Mouse (Mus musculus): ENCODE results near the gene Tlr6. TPM values are rescaled to one million over a fixed set of nuclear protein-coding genes. Genes with fewer than 3 reads are reported as not detected.

Tlr6 gene
- 11.5 to 12.7 TPM (median 12.2 TPM) in 3 replicates for total RNA-seq (2017)

DNA sequence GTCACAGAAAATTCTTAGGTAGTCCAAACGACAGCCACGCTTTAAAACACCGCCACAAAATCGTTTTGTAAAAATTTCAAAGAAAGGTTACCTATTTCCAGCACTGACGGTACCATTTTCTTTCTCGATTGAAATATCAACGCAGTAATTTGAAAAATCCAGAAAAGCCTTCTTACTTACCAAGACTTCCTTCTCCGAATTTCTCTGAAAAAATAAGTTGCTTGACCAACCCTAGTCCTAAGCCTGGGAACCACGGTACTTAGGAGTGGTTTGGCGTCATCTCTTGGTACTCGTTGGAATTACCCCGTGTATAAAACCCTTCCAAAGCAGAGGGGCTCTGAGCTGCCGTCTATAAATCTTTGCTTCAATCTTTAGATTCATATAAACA is at the start of gene Tlr6:
Tlr6 (minus strand) TSS at position 255 of the 388 bp plus-strand sequence.
- no peak for ATAC-seq (replicated peaks; ENCODE audit: insufficient number of reproducible peaks, low FRiP score, low TSS enrichment, poor library complexity, severe bottlenecking)

DNA sequence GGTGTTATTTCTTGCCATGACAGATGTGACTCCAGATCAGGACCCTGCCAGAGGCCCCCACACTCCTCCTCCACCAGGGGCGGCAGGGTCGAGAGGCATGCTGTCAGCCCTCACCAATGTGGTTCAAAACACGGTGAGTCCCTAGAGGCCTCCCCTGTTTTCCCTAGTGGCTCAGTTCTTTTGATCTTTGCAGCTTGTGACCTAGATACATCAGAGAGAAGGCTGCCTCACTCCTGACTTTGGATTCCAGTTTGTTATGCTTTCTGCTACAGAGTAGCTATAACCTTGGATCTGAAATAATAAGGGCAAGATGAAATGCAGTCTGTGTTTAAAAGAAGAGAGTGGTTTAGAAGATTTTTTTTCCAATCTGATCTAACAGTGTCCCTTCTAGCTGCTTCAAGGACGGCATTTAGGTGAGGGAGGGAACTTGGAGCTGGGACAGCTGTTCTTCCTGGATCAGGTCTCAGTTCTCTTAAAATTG is 46.2 kb upstream of the Tlr6 start:
- 0 out of 2 replicates have a peak, but pooled peaks have one; percentile 40 for ATAC-seq (replicated peaks; ENCODE audit: insufficient number of reproducible peaks, low FRiP score, low TSS enrichment, poor library complexity, severe bottlenecking)

DNA sequence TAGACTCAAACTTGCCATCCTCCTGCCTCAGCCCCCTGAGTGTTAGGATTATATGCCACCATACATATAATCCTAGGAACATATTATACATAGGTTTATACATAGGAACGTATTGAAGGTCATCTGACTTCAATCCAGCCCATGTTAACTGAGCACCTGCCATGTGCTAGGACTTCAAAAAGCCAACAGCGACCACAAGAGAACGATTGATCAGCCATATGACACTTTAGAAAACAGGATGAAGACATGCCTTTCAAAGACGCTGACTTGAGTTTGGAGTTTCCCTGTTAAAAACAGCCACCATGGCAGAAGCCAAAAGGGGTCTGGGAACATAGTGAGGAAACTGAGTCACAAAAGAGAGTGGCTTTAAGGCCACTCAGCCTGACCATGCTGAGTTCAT is 45.4 kb upstream of the Tlr6 start:
- ATAC-seq (replicated peaks; ENCODE audit: insufficient number of reproducible peaks, low FRiP score, low TSS enrichment, poor library complexity, severe bottlenecking): no peak

DNA sequence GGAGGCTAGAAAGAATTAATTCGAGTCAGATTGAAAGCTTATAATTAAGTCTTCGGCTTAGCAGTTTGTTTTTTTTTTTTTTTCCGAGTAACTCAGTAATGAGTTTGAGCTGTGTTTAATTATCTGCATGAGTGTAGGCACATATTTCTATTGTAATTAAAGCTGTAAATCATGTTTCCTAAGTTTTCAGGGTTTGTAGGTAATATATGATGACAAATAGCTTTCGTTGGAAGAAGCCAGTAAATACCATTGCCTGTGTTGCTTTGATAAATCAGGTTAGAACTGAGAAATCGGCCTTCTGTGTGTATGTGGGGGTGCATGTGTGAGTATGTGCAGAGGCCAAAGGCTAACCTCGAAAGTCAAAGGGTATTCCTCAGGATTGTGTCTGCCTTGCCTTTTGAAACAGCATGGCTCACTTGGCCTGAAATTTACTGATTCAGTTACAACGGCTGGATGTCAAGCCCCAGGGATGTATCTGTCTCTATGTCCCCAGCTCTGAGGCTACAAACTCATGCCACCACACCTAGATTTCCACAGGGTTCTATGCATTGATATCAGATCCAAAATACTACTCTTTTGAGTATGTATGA is 44.1 kb upstream of the Tlr6 start:
- ATAC-seq (replicated peaks; ENCODE audit: insufficient number of reproducible peaks, low FRiP score, low TSS enrichment, poor library complexity, severe bottlenecking): no peak

DNA sequence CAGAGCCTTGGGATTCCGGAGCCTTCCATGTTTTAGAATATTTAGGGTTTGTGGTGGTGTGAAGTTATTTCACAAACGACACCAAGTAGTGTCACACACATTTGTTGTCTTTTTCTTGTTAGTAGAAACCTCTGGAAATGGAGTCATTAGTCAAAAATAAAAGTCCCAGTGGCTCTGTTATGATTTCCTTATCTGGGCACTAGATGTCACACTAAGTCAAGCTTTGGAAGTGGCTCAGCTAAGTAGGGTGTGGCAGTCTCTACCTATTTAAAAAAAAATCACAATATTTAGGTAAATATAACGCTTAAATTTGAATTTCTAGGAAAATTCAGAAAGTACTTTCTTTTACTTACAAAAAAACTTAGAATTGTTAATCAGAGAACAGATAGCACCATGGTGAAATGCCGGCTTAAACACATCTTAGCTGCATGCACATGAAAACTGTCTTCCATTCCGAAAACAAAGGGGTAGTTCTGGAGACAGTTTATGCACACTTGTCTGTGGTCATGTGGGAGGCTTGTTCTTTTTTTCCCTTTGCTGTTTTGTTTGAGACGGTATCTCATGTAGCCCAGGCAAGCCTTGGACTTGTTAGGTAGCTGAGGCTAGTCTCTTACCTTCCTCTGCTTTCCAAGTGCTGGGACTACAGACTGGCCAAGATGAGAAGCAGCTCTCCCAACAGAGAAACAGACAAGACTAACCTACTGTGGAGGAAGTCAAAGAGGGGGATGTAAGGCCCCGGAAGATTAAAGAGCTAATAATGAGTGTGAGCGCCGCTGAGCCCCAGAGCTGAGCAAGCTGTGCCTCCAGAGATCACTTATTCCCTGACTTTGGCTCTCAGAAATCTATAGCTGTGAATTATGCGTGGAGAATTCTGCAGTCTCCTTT is 43.3 kb upstream of the Tlr6 start:
- ATAC-seq (replicated peaks; ENCODE audit: insufficient number of reproducible peaks, low FRiP score, low TSS enrichment, poor library complexity, severe bottlenecking): no peak

DNA sequence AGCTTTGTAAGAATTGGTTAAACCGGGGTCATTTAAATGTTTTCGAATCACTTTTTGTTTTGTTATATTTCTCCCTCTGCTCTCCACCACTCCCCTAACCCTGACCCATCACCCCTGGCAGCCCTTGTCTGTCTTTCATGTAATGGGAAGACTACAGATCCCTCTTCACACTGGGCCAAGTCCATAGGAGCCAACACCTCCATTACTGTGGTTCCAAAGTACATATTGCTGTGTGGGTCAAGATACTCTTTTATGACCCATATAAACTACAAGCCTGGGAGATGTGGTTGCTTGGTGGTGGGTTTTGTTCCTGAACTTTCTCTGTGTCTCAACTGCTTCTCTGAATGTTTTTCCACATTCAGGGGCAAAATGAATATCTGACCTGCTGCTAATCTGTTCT is 35.5 kb upstream of the Tlr6 start:
- ATAC-seq (replicated peaks; ENCODE audit: insufficient number of reproducible peaks, low FRiP score, low TSS enrichment, poor library complexity, severe bottlenecking): no peak

DNA sequence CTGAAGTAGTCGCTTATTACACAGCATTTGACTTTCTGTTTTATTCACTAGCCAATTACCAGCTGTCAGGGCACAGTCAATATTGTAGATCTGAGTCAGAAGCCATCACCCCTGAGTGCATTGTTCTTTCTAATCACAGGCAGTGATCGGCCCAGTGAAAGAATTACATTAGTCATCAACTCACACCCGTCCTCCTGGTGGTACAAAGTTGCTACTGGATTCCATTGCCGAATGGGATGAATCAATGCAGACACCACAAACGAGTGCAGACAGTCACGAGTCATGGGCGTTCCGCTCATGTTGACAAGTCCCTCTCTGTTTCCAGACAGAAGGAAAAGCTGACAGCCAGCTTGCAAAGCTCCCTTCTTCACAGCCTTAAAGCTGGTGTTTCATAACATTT is 32.6 kb upstream of the Tlr6 start:
- no peak for ATAC-seq (replicated peaks; ENCODE audit: insufficient number of reproducible peaks, low FRiP score, low TSS enrichment, poor library complexity, severe bottlenecking)

DNA sequence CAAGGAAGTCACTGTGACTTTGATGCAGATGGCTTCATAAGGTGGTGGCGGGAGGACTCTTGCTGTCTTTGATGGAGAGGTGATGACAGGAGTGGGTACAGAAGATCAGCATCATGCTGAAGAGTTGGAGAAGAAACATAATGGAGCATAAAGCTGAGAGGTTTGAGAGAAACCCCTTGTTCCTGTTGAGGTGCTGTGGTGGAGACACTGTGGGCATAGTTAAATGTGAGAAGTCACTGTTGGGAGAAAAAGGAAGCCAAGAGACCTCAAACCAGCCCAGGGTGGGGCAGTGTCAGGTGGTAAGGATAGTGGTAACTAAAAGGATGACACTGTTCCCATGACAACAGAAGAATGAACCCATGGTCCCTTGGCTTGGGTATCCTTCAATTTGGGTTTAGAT is 30.0 kb upstream of the Tlr6 start:
- peak; percentile 91 for ATAC-seq (replicated peaks; ENCODE audit: insufficient number of reproducible peaks, low FRiP score, low TSS enrichment, poor library complexity, severe bottlenecking)

DNA sequence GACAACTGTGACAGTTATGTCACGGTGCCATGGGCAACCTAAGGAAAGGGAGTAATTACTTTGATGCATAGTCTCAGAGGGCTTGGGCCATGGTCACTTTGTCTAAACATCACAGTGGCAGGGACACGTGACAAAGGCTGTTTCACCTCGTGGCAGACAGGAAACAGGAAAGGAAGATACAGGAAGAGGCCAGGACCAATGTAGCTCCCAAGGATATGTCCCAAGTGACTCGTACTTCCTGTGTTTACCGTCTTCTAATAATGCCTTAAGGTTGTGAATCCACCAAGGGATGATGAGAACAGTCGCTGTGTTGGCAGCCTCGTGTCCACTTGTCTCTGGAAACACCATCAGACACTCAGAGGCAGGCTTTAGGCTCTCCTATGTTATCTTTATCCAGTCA is 26.1 kb upstream of the Tlr6 start:
- no peak for ATAC-seq (replicated peaks; ENCODE audit: insufficient number of reproducible peaks, low FRiP score, low TSS enrichment, poor library complexity, severe bottlenecking)

DNA sequence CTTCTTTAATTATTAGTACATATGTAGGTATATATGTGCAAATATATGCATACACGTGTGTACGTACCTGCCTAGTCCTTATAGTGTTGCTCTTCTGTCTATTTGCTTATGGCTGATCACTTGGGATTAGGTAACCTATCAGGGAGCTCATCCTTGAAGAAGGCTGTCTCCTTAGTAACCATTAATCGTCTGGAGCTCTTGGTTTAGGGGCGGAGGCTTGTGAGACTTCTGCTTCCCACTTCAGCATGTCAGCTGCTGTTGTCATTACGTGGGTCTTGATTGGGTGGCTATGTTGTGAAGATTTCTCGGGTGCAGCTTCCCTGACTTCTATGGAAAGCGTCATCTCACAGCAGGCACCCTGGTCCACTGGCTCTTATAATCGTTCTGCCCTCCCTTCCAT is 17.2 kb upstream of the Tlr6 start:
- no peak for ATAC-seq (replicated peaks; ENCODE audit: insufficient number of reproducible peaks, low FRiP score, low TSS enrichment, poor library complexity, severe bottlenecking)

DNA sequence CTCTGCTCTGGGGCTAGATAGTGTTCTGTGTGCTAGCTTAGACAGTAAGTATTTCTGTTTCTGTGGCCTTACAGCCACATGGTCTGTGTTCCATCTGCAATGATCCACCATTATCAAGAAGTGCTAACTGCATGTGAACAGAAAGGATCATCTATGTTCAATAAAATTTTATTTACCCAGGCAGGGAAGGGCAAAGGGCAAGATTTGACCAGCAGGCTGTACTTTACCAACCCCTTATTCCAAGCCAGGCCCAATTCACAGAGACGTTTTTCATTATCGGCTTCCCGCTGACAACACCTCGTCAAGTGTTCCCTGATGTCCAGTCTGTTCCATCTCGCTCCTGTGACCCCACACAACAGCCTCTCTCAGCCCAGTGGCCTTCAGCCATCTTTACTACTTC is 15.2 kb upstream of the Tlr6 start:
- ATAC-seq (replicated peaks; ENCODE audit: insufficient number of reproducible peaks, low FRiP score, low TSS enrichment, poor library complexity, severe bottlenecking): no peak

DNA sequence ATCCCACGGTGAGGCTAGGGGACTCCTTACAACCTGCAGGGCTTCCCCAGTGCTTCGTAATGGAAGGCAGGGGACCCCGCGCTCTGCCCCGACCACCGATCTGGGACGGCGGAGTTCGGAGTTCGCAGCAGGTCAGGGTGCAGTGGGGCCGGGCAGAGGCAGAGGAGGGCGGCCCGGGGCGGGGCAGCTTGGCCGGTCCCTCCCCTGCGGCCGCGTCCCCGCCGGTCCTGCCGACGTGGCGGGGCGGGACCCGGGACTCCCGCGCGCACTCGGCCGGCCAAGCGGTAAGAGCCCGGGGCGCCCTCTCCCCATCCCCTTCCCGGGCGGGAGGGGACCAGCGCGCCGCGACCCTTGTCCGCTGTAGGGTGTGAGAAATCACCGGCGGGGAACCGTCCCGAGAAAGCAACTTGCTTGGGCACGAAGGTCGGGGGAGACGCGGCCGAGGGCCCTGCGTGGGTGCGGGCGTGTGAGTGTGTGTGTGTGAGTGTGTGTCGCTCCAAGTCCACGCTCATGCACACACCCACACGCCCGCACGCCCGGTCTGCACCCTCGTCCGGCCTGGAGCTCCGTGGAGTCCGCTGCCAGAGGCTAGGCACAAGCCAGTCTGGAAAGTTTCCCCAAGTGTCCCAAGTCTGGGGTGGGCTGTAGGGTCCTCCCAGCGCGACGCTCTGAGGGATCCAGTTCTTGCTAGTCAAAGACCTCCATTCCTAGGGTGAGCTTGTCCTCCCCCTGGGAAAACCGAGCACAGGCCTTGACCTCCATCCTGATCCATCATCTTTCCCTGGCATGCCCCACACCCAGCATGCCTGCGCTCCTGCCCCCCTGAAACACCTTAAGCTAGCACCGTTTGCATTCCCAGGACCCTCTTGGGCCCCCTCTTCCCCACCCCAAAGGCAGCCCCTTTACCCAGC is 10.2 kb upstream of the Tlr6 start, which contains the start of gene Fam114a1:
Fam114a1 (plus strand) TSS at position 211 of the 911 bp plus-strand sequence.
- peak; percentile 72 for ATAC-seq (replicated peaks; ENCODE audit: insufficient number of reproducible peaks, low FRiP score, low TSS enrichment, poor library complexity, severe bottlenecking)

DNA sequence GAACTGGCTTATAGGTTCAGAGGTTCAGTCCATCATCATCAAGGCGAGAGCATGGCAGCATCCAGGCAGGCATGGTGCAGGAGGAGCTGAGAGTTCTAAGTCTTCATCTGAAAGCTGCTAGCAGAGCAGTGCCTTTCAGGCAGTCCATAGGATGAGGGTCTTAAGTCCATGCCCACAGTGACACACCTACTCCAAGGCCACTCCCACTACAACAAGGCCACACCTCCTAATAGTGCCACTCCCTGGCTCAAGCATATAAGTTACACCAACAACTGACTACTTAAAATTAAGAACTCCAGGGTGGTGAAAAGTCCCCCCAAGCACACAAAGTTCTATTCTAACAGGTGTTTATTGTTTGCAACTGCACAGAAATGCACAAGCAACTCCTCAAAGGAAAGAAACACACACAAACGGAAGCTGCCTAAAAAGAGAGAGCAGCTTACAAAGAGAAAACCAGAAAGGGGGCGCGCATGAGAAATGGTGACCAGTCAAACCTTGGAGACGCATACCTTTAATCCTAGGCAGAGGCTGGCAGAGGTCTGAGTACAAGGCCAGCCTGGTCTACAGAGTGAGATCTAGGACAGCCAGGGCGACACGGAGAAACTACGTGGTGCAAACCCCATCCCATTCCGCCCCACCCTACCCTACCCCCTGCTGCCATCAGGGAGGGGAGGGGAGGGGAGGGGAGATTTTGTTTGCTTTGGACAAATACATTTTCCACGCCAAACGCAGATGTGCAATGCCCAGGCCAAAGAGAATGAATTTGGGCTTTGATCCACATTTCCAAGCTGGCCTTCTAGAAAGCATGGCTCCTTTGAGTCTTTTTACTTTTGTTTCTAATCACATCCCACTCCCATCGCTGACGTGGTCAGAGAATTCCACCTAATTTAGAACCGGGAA is 9.3 kb upstream of the Tlr6 start:
- ATAC-seq (replicated peaks; ENCODE audit: insufficient number of reproducible peaks, low FRiP score, low TSS enrichment, poor library complexity, severe bottlenecking): no peak

DNA sequence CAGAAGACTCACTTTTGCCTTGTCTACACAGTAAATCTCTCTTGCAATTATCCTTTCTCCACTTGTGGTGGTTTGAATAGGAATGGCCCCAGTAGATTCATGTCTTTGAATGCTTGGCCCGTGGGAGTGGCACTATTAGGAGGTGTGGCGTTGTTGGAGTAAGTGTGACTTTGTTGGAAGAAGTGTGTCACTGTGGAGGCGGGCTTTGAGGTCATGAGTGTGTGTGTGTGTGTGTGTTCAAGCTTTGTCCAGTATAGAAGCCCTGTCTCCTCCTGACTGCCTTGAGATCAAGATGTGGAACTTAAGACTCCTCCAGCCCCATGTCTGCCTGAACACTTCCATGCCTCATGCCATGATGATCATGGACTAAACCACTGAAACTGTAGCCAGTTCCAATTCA is 3.8 kb upstream of the Tlr6 start:
- ATAC-seq (replicated peaks; ENCODE audit: insufficient number of reproducible peaks, low FRiP score, low TSS enrichment, poor library complexity, severe bottlenecking): no peak

DNA sequence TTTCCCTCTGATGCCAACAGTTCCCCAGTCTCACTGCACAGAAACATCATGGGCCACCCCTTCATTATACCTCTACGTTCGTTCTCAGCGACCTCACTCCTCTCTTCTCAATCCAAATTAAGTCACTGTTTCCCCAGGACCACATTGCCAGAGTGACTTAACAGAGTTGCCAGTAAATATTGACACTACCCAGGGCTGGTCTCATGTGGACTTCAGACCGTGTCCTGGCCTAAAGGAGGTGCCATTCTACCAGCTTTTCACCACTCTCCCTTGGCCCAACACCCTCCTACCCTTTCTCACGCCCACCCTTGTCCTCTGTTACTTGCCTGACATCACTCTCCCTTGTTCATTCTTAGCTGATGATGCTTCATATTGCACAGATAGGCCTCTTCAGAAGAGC is 3.4 kb upstream of the Tlr6 start:
- ATAC-seq (replicated peaks; ENCODE audit: insufficient number of reproducible peaks, low FRiP score, low TSS enrichment, poor library complexity, severe bottlenecking): no peak

DNA sequence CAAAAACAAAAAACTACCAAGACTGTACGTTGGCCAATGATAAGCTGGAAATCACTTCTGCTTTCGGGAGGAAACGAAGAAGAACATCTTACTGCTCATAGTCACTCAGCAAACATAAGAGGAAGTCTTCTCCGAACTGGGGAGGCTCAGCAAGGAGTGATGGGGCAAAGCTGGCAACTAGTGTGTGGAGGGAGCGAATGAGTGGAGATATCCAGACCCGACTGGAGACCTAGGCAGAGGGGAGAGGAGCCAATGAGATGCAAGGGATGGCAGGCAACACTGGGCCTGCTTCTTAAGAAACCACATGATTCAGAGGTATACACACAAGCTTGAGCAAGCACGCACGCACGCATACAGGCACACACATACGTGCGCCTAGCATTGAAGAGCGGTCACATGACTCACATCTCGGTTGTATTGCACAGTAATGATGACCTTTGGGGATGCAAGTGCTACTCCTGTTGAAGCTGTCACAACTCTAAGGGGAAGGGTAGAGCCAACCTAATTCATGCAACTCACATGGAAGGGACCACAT is 1.0 kb upstream of the Tlr6 start:
- ATAC-seq (replicated peaks; ENCODE audit: insufficient number of reproducible peaks, low FRiP score, low TSS enrichment, poor library complexity, severe bottlenecking): peak; percentile 82

DNA sequence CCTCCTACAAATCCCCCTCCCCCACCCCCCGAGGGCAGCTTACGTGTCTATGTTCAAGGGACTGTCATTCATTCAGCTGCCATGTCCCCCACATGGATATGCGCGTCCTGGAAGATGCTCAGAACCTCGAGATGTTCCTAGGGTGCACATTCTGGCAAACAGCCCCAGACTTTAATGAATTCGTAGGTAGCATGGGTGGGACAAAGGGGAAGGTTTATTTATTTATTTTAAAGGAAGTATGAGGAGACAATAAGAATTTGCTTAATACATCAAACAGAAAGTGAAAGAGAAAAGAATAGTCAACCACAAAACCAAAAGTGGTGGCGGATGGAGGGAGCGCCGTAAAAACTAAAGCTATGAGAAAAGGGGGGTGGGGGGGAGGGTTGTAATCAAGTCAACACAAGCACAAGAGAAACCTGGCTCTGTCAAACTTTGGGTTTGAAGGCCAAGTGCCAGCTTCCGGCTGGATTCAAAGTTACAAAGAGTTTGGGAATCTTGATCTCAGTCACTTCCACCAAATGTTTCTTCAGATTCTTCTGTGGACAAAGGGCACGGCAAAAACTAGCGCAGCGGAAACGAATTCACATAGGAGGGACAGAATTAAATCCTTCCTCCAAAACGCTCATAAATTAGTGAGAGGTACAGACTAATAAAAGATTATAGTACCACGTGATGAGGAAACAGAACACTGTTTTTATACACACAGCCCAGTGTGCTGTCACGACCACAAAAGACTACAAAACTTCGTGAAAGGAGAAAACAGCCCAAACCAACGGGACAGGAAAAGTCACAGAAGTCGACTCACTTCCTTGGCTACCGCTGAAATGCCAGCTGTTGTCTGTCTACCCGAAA is 680 bp downstream of the Tlr6 start:
- ATAC-seq (replicated peaks; ENCODE audit: insufficient number of reproducible peaks, low FRiP score, low TSS enrichment, poor library complexity, severe bottlenecking): peak; percentile 25

Measured in monocyte, adult 5-6 weeks (primary cell).